Mouse (Mus musculus) intestine, embryonic 16.5 days (tissue): ENCODE data around the gene Gm7903. TPM values are rescaled to one million over a fixed set of nuclear protein-coding genes. Genes with fewer than 3 reads are reported as not detected.
"Not testable (repeated sequence)": the region's sequence is repeated elsewhere in the genome, so short reads cannot be mapped to it uniquely, and the experiment has no call there.

Experiments used
- ATAC-seq: fragments of 200-750 bp; cut with Nextera tagmentation; 2 replicates; pipeline ENCODE4 v1.8.0; 2017; ENCODE audit warnings: moderate TSS enrichment, moderate library complexity
- H3K27ac ChIP-seq: fragments of 300-500 bp; sonication (generic); 2 replicates; pipeline ENCODE4 v1.5.1; 2014; ENCODE audit warnings: mild to moderate bottlenecking, low read length
- H3K27me3 ChIP-seq: fragments of 300-500 bp; sonication (generic); replicated peaks from 2 replicates; pipeline ENCODE4 v1.6.1; 2014; ENCODE audit warnings: low read length, control low read depth, mixed read lengths; ENCODE audit not compliant: control insufficient read depth, insufficient read depth
- H3K36me3 ChIP-seq: fragments of 300-500 bp; sonication (generic); 2 replicates; pipeline ENCODE4 v1.6.1; 2014; ENCODE audit warnings: low read length, control low read depth; ENCODE audit not compliant: control insufficient read depth, insufficient read depth
- H3K4me1 ChIP-seq: fragments of 300-500 bp; sonication (generic); 2 replicates; pipeline ENCODE4 v1.6.1; 2014; ENCODE audit warnings: low read length, control low read depth, mixed read lengths; ENCODE audit not compliant: control insufficient read depth, insufficient read depth
- H3K4me2 ChIP-seq: fragments of 300-500 bp; sonication (generic); 2 replicates; pipeline ENCODE4 v1.6.1; 2014; ENCODE audit warnings: low read depth, low read length, control low read depth
- H3K4me3 ChIP-seq: fragments of 300-500 bp; sonication (generic); 2 replicates; pipeline ENCODE4 v1.5.1; 2014; ENCODE audit warnings: mild to moderate bottlenecking, low read length
- H3K9ac ChIP-seq: fragments of 300-500 bp; sonication (generic); 2 replicates; pipeline ENCODE4 v1.6.1; 2014; ENCODE audit warnings: low read depth, low read length
- H3K9me3 ChIP-seq: fragments of 300-500 bp; sonication (generic); 2 replicates; pipeline ENCODE4 v1.6.1; 2016; ENCODE audit warnings: low read length, control low read depth; ENCODE audit not compliant: control insufficient read depth
- WGBS: fragments of 180-500 bp; shearing (Covaris S2); extraction: QIAGEN DNeasy Blood & Tissue Kit; methylation state at CpG from one replicate; pipeline ENCODE4 v1.1.7; 2014; 5-methylcytosine and 5-hydroxymethylcytosine counted together
- polyA plus RNA-seq: library from polyadenylated mRNA; unstranded; fragments of >200 nt; fragmentation: Nextera tagmentation; extraction: Ambion mirVana; gene quantifications from 2 replicates; pipeline ENCODE4 v1.2.1, GENCODE M21; 2015

Gm7903 gene
- polyA plus RNA-seq: not detected in 2 replicates

DNA sequence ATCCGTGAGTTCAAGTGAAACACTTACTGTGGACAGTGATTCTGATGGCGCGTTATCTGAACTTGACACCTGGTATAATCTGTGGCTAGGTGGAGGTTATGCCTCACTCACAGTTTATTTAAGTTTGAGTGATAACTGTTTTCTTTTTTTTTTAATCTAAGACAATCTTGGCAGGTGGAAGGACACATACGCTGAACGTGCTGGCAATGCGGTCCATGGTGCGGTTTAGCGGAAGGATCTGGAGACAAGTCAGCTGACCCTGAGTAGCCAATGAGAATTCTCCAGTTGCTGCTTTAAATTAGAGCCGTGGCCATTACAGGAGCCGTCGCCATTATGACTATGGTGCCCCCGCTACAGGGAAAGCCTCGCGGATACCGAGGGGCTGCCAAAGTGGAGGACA, at the start of gene Gm7903:
Gene Gm7903, plus strand, starts transcription at position 301 of the 400 bp plus-strand sequence.
- not testable (repeated sequence) for H3K4me2 ChIP-seq, H3K27ac ChIP-seq, H3K9ac ChIP-seq, H3K4me3 ChIP-seq, H3K4me1 ChIP-seq, ATAC-seq, H3K27me3 ChIP-seq, H3K9me3 ChIP-seq, H3K36me3 ChIP-seq
- no CpG with 5 or more reads among the region's 15 CpGs for WGBS

DNA sequence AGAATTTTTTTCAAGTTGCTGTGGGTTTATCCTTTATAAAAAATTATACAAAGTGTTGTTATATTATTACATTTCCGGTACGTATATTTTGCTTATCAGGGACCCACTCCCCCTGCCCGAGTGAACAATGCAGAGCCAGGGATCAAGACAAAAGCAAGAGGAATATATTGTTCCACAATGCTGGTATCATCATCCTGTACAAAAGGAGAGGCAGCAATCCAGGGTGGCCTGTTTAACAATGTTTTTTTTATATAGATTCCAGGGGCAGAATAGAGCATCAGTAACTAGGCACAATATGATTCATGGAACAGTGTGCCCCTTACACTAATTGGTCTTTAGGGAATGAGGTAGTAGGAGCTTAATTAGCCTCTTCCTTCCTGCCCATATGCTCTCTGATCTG, 30.1 kb upstream of the Gm7903 start:
- H3K27ac ChIP-seq, H3K9me3 ChIP-seq, H3K36me3 ChIP-seq, H3K4me2 ChIP-seq, ATAC-seq, H3K9ac ChIP-seq, H3K27me3 ChIP-seq, H3K4me3 ChIP-seq, H3K4me1 ChIP-seq: not testable (repeated sequence)
- WGBS: no CpG with 5 or more reads among the region's 3 CpGs

DNA sequence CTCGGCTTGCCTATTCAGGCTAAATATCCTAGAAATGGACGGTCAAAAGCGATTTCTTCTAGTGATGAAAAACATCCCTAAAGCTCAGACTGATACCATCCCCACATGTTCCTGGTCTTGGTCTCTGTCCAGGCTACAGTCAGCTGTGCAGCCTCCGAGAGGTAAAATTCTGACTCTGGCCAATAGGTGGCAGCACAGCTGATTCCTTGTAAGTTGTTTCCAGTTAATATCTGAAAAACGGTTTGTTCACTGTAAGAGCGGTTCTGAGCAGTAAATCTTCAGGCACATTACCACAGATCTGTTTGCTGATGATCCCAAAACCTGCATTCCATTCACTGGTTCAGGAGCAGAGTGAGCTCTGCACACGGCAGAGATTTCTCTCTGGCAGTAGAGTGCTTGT, 12.4 kb upstream of the Gm7903 start:
- not testable (repeated sequence) for H3K27ac ChIP-seq, H3K4me2 ChIP-seq, H3K36me3 ChIP-seq, H3K9me3 ChIP-seq, H3K4me1 ChIP-seq, H3K4me3 ChIP-seq, ATAC-seq, H3K9ac ChIP-seq, H3K27me3 ChIP-seq
- 48% methylated on average over 3 of the region's 7 CpGs for WGBS

DNA sequence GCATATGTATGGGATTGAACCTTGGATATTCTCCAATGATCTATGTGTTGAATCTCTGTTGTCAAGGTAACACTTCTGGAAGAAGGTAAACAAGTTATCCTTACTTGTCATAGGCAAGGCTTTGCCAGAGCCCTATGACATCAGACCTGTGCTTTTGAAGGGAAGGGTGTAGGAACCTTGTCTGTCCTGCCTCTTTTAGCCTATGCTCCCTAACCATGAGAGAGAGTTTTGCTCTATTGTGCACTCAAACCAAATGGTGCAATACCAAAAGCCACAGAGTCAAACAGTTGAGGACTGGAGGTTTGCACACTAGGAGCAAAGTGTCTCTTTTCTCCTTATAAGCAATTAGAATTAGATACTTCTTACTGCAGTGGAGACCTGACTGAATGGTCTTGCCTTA, 11.8 kb upstream of the Gm7903 start:
- H3K27me3 ChIP-seq, H3K9me3 ChIP-seq, H3K4me3 ChIP-seq, ATAC-seq, H3K4me2 ChIP-seq, H3K4me1 ChIP-seq, H3K27ac ChIP-seq, H3K36me3 ChIP-seq, H3K9ac ChIP-seq: not testable (repeated sequence)

DNA sequence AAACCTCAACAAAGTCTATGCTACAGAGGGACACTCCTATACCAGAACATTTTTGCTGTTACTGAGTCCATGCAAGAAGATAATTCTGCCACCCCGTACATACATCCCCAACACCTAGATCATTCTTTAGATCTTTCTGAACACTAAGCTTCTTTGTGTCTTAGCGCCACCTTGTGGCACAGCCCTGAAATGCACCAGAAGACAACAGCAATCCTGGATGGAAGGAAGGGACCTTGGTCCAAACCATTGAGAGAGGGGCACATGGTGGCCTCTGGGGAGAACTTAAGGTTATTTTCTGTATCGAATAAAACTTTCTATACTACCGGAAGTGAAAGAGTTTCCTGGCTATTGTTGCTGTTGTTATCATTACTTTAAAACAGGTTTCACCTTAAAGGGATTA, 11.2 kb upstream of the Gm7903 start:
- not testable (repeated sequence) for H3K4me3 ChIP-seq, H3K4me2 ChIP-seq, H3K9me3 ChIP-seq, H3K9ac ChIP-seq, H3K27ac ChIP-seq, H3K27me3 ChIP-seq, H3K4me1 ChIP-seq, H3K36me3 ChIP-seq, ATAC-seq
- WGBS: no CpG with 5 or more reads among the region's 4 CpGs

DNA sequence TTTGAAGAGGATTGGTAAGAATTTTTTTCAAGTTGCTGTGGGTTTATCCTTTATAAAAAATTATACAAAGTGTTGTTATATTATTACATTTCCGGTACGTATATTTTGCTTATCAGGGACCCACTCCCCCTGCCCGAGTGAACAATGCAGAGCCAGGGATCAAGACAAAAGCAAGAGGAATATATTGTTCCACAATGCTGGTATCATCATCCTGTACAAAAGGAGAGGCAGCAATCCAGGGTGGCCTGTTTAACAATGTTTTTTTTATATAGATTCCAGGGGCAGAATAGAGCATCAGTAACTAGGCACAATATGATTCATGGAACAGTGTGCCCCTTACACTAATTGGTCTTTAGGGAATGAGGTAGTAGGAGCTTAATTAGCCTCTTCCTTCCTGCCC, 30.5 kb downstream of the Gm7903 start:
- H3K27ac ChIP-seq, H3K36me3 ChIP-seq, H3K9me3 ChIP-seq, H3K9ac ChIP-seq, H3K27me3 ChIP-seq, H3K4me3 ChIP-seq, ATAC-seq, H3K4me1 ChIP-seq, H3K4me2 ChIP-seq: not testable (repeated sequence)
- no CpG with 5 or more reads among the region's 3 CpGs for WGBS

DNA sequence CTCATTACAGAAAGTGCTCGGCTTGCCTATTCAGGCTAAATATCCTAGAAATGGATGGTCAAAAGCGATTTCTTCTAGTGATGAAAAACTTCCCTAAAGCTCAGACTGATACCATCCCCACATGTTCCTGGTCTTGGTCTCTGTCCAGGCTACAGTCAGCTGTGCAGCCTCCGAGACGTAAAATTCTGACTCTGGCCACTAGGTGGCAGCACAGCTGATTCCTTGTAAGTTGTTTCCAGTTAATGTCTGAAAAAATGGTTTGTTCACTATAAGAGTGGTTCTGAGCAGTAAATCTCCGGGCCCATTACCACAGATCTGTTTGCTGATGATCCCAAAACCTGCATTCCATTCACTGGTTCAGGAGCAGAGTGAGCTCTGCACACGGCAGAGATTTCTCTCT, 48.3 kb downstream of the Gm7903 start:
- not testable (repeated sequence) for ATAC-seq, H3K4me3 ChIP-seq, H3K9ac ChIP-seq, H3K36me3 ChIP-seq, H3K4me2 ChIP-seq, H3K27me3 ChIP-seq, H3K9me3 ChIP-seq, H3K4me1 ChIP-seq, H3K27ac ChIP-seq
- WGBS: no CpG with 5 or more reads among the region's 6 CpGs

DNA sequence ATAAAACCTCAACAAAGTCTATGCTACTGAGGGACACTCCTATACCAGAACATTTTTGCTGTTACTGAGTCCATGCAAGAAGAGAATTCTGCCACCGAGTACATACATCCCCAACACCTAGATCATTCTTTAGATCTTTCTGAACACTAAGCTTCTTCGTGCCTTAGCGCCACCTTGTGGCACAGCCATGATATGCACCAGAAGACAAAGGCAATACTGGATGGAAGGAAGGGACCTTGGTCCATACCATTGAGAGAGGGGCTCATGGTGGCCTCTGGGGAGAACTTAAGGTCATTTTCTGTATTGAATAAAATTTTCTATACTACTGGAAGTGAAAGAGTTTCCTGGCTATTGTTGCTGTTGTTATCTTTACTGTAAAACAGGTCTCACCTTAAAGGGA, 49.5 kb downstream of the Gm7903 start:
- no CpG with 5 or more reads among the region's 3 CpGs for WGBS
- not testable (repeated sequence) for H3K36me3 ChIP-seq, H3K4me1 ChIP-seq, H3K9ac ChIP-seq, H3K27me3 ChIP-seq, ATAC-seq, H3K27ac ChIP-seq, H3K9me3 ChIP-seq, H3K4me2 ChIP-seq, H3K4me3 ChIP-seq

Other genes with a start within 250 kb of the Gm7903 start
- gene Tceal6, start 223.1 kb upstream of the Gm7903 start, polyA plus RNA-seq: 0.68 and 0.78 TPM in 2 replicates
- gene Pramel3, start 131.5 kb upstream of the Gm7903 start, polyA plus RNA-seq: not detected in 2 replicates
- not detected in 2 replicates for gene Gm5128, start 60.6 kb upstream of the Gm7903 start, polyA plus RNA-seq
- gene AV320801, start 60.8 kb downstream of the Gm7903 start, polyA plus RNA-seq: not detected in 2 replicates
- 0.43 TPM in 1 of 2 replicates, not detected in the other for gene Nxf7, start 164.9 kb downstream of the Gm7903 start, polyA plus RNA-seq
- gene Prame, start 193.9 kb downstream of the Gm7903 start, polyA plus RNA-seq: not detected in 2 replicates